Mouse (Mus musculus): ENCODE measurements around the gene Trub2. TPM values are rescaled to one million over a fixed set of nuclear protein-coding genes. Genes with fewer than 3 reads are reported as not detected.

Trub2 gene
- polyA plus RNA-seq, 1 experiment: 29.8 TPM

GRCm38 (mm10) chr2:29713501-29713900, 74.8 kb downstream of the Trub2 start:
- no peaks in the 10 kb centered on the region for H3K27me3 ChIP-seq (ENCODE audit: control insufficient read depth, insufficient read depth, low read length)
- no peak overlapping the region for H3K27ac ChIP-seq (ENCODE audit: insufficient read depth, low read depth, low read length)
- 87% methylated on average over 2 of the region's 2 CpGs for WGBS
- peaks cover 21% of the 10 kb centered on the region; the same call in 1 of the 2 replicates for H3K36me3 ChIP-seq (ENCODE audit: control insufficient read depth, insufficient read depth, low read length)
- TF ChIP-seq CTCF (IDR thresholded peaks at IDR 0.05; ENCODE audit: extremely low read depth, insufficient read length, insufficient replicate concordance, low read depth, low read length) (no peak), POLR2A (IDR thresholded peaks at IDR 0.05; ENCODE audit: low read depth, low read length) (no peak)
- no peaks in the 10 kb centered on the region for H3K4me1 ChIP-seq (ENCODE audit: control insufficient read depth, insufficient read depth, insufficient read length, low read length)
- H3K4me3 ChIP-seq (ENCODE audit: low read depth, low read length): no peak overlapping the region

DNA sequence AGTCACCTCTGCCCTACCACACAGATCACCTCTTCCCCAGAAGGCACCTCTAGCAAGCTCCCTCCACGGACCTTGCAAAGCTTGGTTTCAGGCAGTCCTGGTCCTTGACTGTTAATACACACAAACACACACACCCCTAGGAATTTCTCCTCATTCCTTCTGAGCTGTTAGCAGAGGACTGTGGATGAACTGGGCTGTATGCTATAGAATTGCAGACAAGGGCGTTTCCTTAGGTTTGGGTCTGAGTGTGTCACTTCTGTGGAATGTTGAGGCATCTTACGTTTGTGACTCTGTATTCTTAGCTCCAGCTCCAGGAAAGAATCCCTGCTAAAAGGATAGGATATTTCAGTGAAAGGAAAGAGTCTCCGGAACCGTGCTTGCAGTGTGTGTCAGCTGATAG, 76.4 kb downstream of the Trub2 start:
- peaks cover 26% of the 10 kb centered on the region; the same call in 1 of the 2 replicates for H3K36me3 ChIP-seq (ENCODE audit: control insufficient read depth, insufficient read depth, low read length)
- no peaks in the 10 kb centered on the region for H3K27me3 ChIP-seq (ENCODE audit: control insufficient read depth, insufficient read depth, low read length)
- H3K4me3 ChIP-seq (ENCODE audit: low read depth, low read length): no peak overlapping the region
- WGBS: 84% methylated on average over 5 of the region's 5 CpGs
- no peak for TF ChIP-seq CTCF (IDR thresholded peaks at IDR 0.05; ENCODE audit: extremely low read depth, insufficient read length, insufficient replicate concordance, low read depth, low read length)
- TF ChIP-seq POLR2A (IDR thresholded peaks at IDR 0.05; ENCODE audit: low read depth, low read length): no peak
- H3K4me1 ChIP-seq (ENCODE audit: control insufficient read depth, insufficient read depth, insufficient read length, low read length): no peaks in the 10 kb centered on the region
- no peak overlapping the region for H3K27ac ChIP-seq (ENCODE audit: insufficient read depth, low read depth, low read length)

Other genes starting within 250 kb of the Trub2 start
- 15.5 and 25.1 TPM in 2 replicates for gene Rapgef1, start 168.8 kb downstream of the Trub2 start, polyA plus RNA-seq (2012; rRNA removed)
- gene Gm13420, start 36.8 kb downstream of the Trub2 start, polyA plus RNA-seq (2012; rRNA removed): 0.81 and 4.0 TPM in 2 replicates
- not detected in 2 replicates for gene Gm13547, start 29.2 kb downstream of the Trub2 start, polyA plus RNA-seq (2012; rRNA removed)
- gene Coq4, start 1.0 kb downstream of the Trub2 start, polyA plus RNA-seq (2012; rRNA removed): 83.4 and 95.1 TPM in 2 replicates
- 225 and 822 TPM in 2 replicates for gene Slc27a4, start 14.1 kb upstream of the Trub2 start, polyA plus RNA-seq (2012; rRNA removed)
- gene Urm1, start 31.6 kb upstream of the Trub2 start, polyA plus RNA-seq (2012; rRNA removed): 18.6 and 42.3 TPM in 2 replicates
- gene Cercam, start 80.7 kb upstream of the Trub2 start, polyA plus RNA-seq (2012; rRNA removed): 3.5 and 5.9 TPM in 2 replicates
- gene Odf2, start 100.7 kb upstream of the Trub2 start, polyA plus RNA-seq (2012; rRNA removed): 8.2 and 14.0 TPM in 2 replicates
- 4.4 and 7.4 TPM in 2 replicates for gene Gle1, start 146.9 kb upstream of the Trub2 start, polyA plus RNA-seq (2012; rRNA removed)
- 101 and 221 TPM in 2 replicates for gene Sptan1, start 177.1 kb upstream of the Trub2 start, polyA plus RNA-seq (2012; rRNA removed)